In the genomic region with DNA sequence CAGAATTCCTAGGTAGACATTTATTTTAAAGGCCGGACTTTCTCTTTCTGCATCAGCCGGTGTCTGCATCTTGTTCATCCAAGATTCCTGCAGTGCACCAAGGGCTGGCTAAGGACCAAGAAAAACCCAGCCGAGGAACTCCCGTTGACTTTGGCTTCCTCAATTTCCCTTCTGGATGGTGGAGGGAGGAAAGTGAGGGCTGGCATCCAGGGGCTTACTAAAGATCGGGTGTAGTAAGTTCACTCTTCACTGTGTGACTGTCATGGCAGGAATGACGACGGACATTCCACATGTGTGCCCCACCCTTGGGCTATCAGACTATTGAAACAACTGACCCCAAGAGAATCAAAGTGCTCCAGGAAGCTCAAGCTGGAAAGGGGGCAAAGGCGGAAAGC, we compare ENCODE assay signal across 12 mouse cellular contexts. TPM values are rescaled to one million over a fixed set of nuclear protein-coding genes. Genes with fewer than 3 reads are reported as not detected.
DNase-seq lines count a peak whose midpoint lies in the region; ATAC-seq and TF ChIP-seq lines count a peak whose summit lies in the region.
"Had no signal": no experiment of that assay in that cellular context is flagged by ENCODE, and none has a peak within 500 bp of the region (broad histone marks: within the 10 kb centered on the region; RNA-seq: fewer than 3 reads in every experiment).

No protein-coding gene starts in this region.

- peaks cover 3% of the 10 kb centered on the region for H3K36me3 ChIP-seq in heart, adult 2 months (ENCODE audit: control insufficient read depth, insufficient read depth, low read length)
- peaks cover 53% of the 10 kb centered on the region for H3K36me3 ChIP-seq in kidney, embryonic 15.5 days
- peaks cover 21% of the 10 kb centered on the region for H3K36me3 ChIP-seq in myocyte (ENCODE audit: control insufficient read depth, insufficient read depth)
- H3K36me3 ChIP-seq in forebrain, embryonic 11.5 days (ENCODE audit: control insufficient read depth, insufficient read depth, low read length) = no peaks in the 10 kb centered on the region; the same call in 1 of the 2 replicates

- no peak overlapping the region for H3K4me3 ChIP-seq in heart, adult 2 months
- no peak overlapping the region for H3K4me3 ChIP-seq in kidney, embryonic 15.5 days (replicated peaks)
- H3K4me3 ChIP-seq in myocyte = peak overlapping the region; percentile 4
- no peak overlapping the region for H3K4me3 ChIP-seq in forebrain, embryonic 11.5 days (ENCODE audit: low read depth, low read length)
- H3K4me3 ChIP-seq: liver, embryonic 12.5 days had no signal

- TF ChIP-seq EP300 in heart, adult 2 months (IDR thresholded peaks at IDR 0.05; ENCODE audit: insufficient read depth, low read depth, low read length) = 0 out of 2 replicates have a peak, but pooled peaks have one; percentile 26

- no peak overlapping the region for H3K4me2 ChIP-seq in kidney, embryonic 15.5 days
- H3K4me2 ChIP-seq in myocyte (ENCODE audit: low read depth) = peak overlapping the region; percentile 88
- no peak overlapping the region for H3K4me2 ChIP-seq in forebrain, embryonic 11.5 days (ENCODE audit: low read depth, low read length, severe bottlenecking)

- no peaks in the 10 kb centered on the region for H3K79me2 ChIP-seq in heart, adult 2 months (replicated peaks; ENCODE audit: control insufficient read depth, insufficient read depth, low read length)
- H3K79me2 ChIP-seq in myocyte (ENCODE audit: control insufficient read depth, insufficient read depth) = peaks cover 46% of the 10 kb centered on the region

- peak; percentile 18 to 31 for DNase-seq in lung, adult 18-20 months
- no peak for DNase-seq in lung, postnatal 25 days (ENCODE audit: low spot score)
- DNase-seq in heart, adult 2 months = peak; percentile 51 to 68
- no peak for DNase-seq in testis, postnatal 14 days (ENCODE audit: low spot score)
- no peak for DNase-seq in right cerebral cortex, adult 2 months (ENCODE audit: low spot score in 2 of 2)
- no peak for DNase-seq in forebrain, embryonic 11.5 days (ENCODE audit: low spot score)
- DNase-seq: embryo, embryonic 11 days; gastrocnemius, postnatal 36 days had no signal

- peaks cover 21% of the 10 kb centered on the region for H3K4me1 ChIP-seq in heart, adult 2 months (ENCODE audit: control insufficient read depth, insufficient read depth, low read length)
- peaks cover 77% of the 10 kb centered on the region for H3K4me1 ChIP-seq in kidney, embryonic 15.5 days
- peaks cover 16% of the 10 kb centered on the region for H3K4me1 ChIP-seq in forebrain, embryonic 11.5 days (replicated peaks; ENCODE audit: control insufficient read depth, insufficient read depth, low read length)

- ATAC-seq in kidney, embryonic 15.5 days (replicated peaks; ENCODE audit: low FRiP score) = no peak
- ATAC-seq in forebrain, embryonic 11.5 days (replicated peaks; ENCODE audit: low FRiP score) = no peak

- peak overlapping the region; percentile 69 for H3K27ac ChIP-seq in heart, adult 2 months
- peak overlapping the region; percentile 93 for H3K27ac ChIP-seq in kidney, embryonic 15.5 days
- H3K27ac ChIP-seq in forebrain, embryonic 11.5 days (ENCODE audit: low read depth, low read length) = no peak overlapping the region
- H3K27ac ChIP-seq: liver, embryonic 12.5 days had no signal

- H3ac ChIP-seq in myocyte (ENCODE audit: control insufficient read depth, insufficient read length) = no peak overlapping the region

- no peak for TF ChIP-seq POLR2A in heart, adult 2 months (IDR thresholded peaks at IDR 0.05; ENCODE audit: insufficient read depth, low read depth, low read length)
- no peak for TF ChIP-seq POLR2A in myocyte (IDR thresholded peaks at IDR 0.05; ENCODE audit: insufficient read length, low read depth)

- H3K9me3 ChIP-seq in kidney, embryonic 15.5 days (replicated peaks) = no peaks in the 10 kb centered on the region
- no peaks in the 10 kb centered on the region for H3K9me3 ChIP-seq in forebrain, embryonic 11.5 days (ENCODE audit: control insufficient read depth, low read length)
- H3K9me3 ChIP-seq: liver, embryonic 12.5 days had no signal

- TF ChIP-seq CTCF in heart, adult 2 months (IDR thresholded peaks at IDR 0.05) = no peak

- intact Hi-C loops in heart, adult 2 months (cut with DNase I) = no loop called here

- 31% methylated on average over 8 of the region's 8 CpGs for WGBS in heart, adult 2 months
- 61% methylated on average over 8 of the region's 8 CpGs for WGBS in kidney, embryonic 15.5 days
- WGBS in forebrain, embryonic 11.5 days = 86% methylated on average over 8 of the region's 8 CpGs

- H3K27me3 ChIP-seq in heart, adult 2 months (ENCODE audit: control insufficient read depth, insufficient read depth, low read length) = no peaks in the 10 kb centered on the region
- no peaks in the 10 kb centered on the region for H3K27me3 ChIP-seq in kidney, embryonic 15.5 days
- H3K27me3 ChIP-seq in myocyte (ENCODE audit: control insufficient read depth, insufficient read depth, insufficient read length) = no peaks in the 10 kb centered on the region
- H3K27me3 ChIP-seq in forebrain, embryonic 11.5 days (ENCODE audit: control insufficient read depth, insufficient read depth, low read length) = no peaks in the 10 kb centered on the region
- H3K27me3 ChIP-seq: liver, embryonic 12.5 days had no signal

- H3K9ac ChIP-seq in heart, adult 2 months (ENCODE audit: low read depth, low read length) = no peak overlapping the region
- H3K9ac ChIP-seq in kidney, embryonic 15.5 days = no peak overlapping the region
- no peak overlapping the region for H3K9ac ChIP-seq in forebrain, embryonic 11.5 days (ENCODE audit: low read length)
- H3K9ac ChIP-seq: liver, embryonic 12.5 days had no signal

TF ChIP-seq in myocyte, 11 proteins besides CTCF, POLR2A, EP300 and RAD21:
- TF ChIP-seq TCF12 (IDR thresholded peaks at IDR 0.05; ENCODE audit: insufficient read depth, poor library complexity, severe bottlenecking) = no peak
- no peak for TF ChIP-seq REST (IDR thresholded peaks at IDR 0.05; ENCODE audit: insufficient read depth, insufficient read length)
- no peak for TF ChIP-seq TCF3 (IDR thresholded peaks at IDR 0.05; ENCODE audit: insufficient read length, low read depth)
- no peak for TF ChIP-seq MAX (IDR thresholded peaks at IDR 0.05; ENCODE audit: low read depth)
- no peak for TF ChIP-seq CEBPB (IDR thresholded peaks at IDR 0.05; ENCODE audit: insufficient read depth, poor library complexity, severe bottlenecking)
- TF ChIP-seq POLR2AphosphoS2 (IDR thresholded peaks at IDR 0.05; ENCODE audit: insufficient read length, low read depth) = no peak
- TF ChIP-seq SRF (IDR thresholded peaks at IDR 0.05; ENCODE audit: control insufficient read depth, insufficient read length, low read depth) = no peak
- no peak for TF ChIP-seq MYOG (IDR thresholded peaks at IDR 0.05; ENCODE audit: control insufficient read depth in 1 of 3, insufficient read depth in 1 of 3, insufficient read length in 2 of 3, low read depth in 2 of 3)
- no peak for TF ChIP-seq MYOD1 (IDR thresholded peaks at IDR 0.05; ENCODE audit: control insufficient read depth in 1 of 3, insufficient read length in 2 of 3, low read depth in 2 of 3)
- TF ChIP-seq E2F4 (IDR thresholded peaks at IDR 0.05; ENCODE audit: insufficient read depth) = no peak
- TF ChIP-seq USF1 (IDR thresholded peaks at IDR 0.05; ENCODE audit: low read depth) = no peak

RNA-seq across cellular contexts. Expression of a gene that starts 14.1 kb away (rescaled TPM):
- total RNA-seq in heart, adult 2 months (2021) = 10 to 100 TPM; 43.6 to 57.6 TPM
- polyA plus RNA-seq in heart, adult 2 months (2012; rRNA removed) = 39.7 and 68.4 TPM in 2 replicates
- polyA plus RNA-seq in kidney, embryonic 15.5 days (2015; fragmentation: Nextera tagmentation; extraction: Ambion mirVana) = 557 and 571 TPM in 2 replicates
- 134 TPM for polyA plus RNA-seq in myocyte (2012; fragmentation: generic; extraction: Trizol)
- 171 and 176 TPM in 2 replicates for polyA plus RNA-seq in forebrain, embryonic 11.5 days (2014; fragmentation: Nextera tagmentation; extraction: Ambion mirVana)
- total RNA-seq: monocyte, adult 5-6 weeks had no signal

Comparison
In these comparisons a context has a peak if more than half of its experiments do, and no peak if none do; other contexts are left out.
1. DNase-seq: peak in lung, adult 18-20 months (2 of 2) and heart, adult 2 months (2 of 2); none in lung, postnatal 25 days (single experiment), testis, postnatal 14 days (single experiment), right cerebral cortex, adult 2 months (0 of 2) and forebrain, embryonic 11.5 days (single experiment).